In the genomic region with DNA sequence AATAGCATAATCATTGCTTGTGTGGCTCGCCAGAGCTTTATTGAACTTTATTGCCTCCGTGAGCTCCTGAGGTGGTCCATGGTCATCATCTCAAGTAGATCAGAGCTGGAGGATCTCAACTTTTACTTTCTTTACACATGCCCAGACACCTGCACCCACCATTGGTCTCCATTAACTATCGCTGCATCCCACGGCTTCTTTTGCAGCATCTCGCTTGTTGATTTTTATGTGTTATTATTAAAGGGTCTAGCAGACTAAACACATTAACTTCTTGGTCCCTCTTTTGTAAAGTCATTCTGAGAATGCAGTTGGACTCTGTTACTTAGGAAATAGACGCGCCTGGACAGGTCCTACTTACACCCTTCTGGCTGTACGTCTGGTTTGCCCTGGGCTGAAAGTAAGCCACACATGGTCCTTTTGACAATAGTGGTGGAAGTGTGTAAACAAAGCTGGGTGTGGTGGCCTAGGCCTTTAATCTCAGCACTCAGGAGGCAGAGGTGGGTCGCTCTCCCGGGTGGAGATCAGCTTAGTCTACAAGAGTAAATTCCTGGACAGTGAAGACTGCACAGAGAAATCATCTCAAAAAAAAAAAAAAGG, we compare ENCODE assay signal across 8 mouse cellular contexts. TPM values are rescaled to one million over a fixed set of nuclear protein-coding genes. Genes with fewer than 3 reads are reported as not detected.
A peak's percentile ranks its signal among the peaks of the same experiment; 100 is the strongest.
DNase-seq lines count a peak whose midpoint lies in the region; ATAC-seq lines count a peak whose summit lies in the region.

No protein-coding gene starts in this region.

- peak overlapping the region; percentile 99 for H3K4me3 ChIP-seq in kidney, embryonic 16.5 days (ENCODE audit: low read length)
- H3K4me3 ChIP-seq in embryonic facial prominence, embryonic 10.5 days = peak overlapping the region; percentile 98
- peak overlapping the region; percentile 99 for H3K4me3 ChIP-seq in hindbrain, embryonic 13.5 days
- H3K4me3 ChIP-seq in midbrain, embryonic 16.5 days (ENCODE audit: low read depth, low read length) = peak overlapping the region; percentile 97

- no peaks in the 10 kb centered on the region for H3K36me3 ChIP-seq in kidney, embryonic 16.5 days (ENCODE audit: insufficient read depth, low read length)
- H3K36me3 ChIP-seq in embryonic facial prominence, embryonic 10.5 days (replicated peaks) = peaks cover 13% of the 10 kb centered on the region
- H3K36me3 ChIP-seq in hindbrain, embryonic 13.5 days = no peaks in the 10 kb centered on the region
- no peaks in the 10 kb centered on the region for H3K36me3 ChIP-seq in midbrain, embryonic 16.5 days (ENCODE audit: control insufficient read depth, insufficient read depth, low read length)

- H3K27me3 ChIP-seq in kidney, embryonic 16.5 days (ENCODE audit: insufficient read depth, low read length) = no peaks in the 10 kb centered on the region
- no peaks in the 10 kb centered on the region for H3K27me3 ChIP-seq in embryonic facial prominence, embryonic 10.5 days (replicated peaks; ENCODE audit: low read depth, poor library complexity, severe bottlenecking)
- no peaks in the 10 kb centered on the region for H3K27me3 ChIP-seq in hindbrain, embryonic 13.5 days
- no peaks in the 10 kb centered on the region for H3K27me3 ChIP-seq in midbrain, embryonic 16.5 days (ENCODE audit: control insufficient read depth, insufficient read depth, low read depth, low read length)

- 88% methylated on average over 10 of the region's 10 CpGs for WGBS in kidney, embryonic 16.5 days
- 92% methylated on average over 10 of the region's 10 CpGs for WGBS in embryonic facial prominence, embryonic 10.5 days
- WGBS in hindbrain, embryonic 13.5 days = 96% methylated on average over 10 of the region's 10 CpGs
- WGBS in midbrain, embryonic 16.5 days = 94% methylated on average over 10 of the region's 10 CpGs

- peak overlapping the region; percentile 47 for H3K4me2 ChIP-seq in kidney, embryonic 16.5 days (replicated peaks; ENCODE audit: low read depth, low read length)
- H3K4me2 ChIP-seq in hindbrain, embryonic 13.5 days = peak overlapping the region; percentile 45
- peak overlapping the region; percentile 49 for H3K4me2 ChIP-seq in midbrain, embryonic 16.5 days (ENCODE audit: low read length)

- H3K9ac ChIP-seq in kidney, embryonic 16.5 days (replicated peaks; ENCODE audit: low read length) = peak overlapping the region; percentile 93
- peak overlapping the region; percentile 81; the same call in 1 of the 2 replicates for H3K9ac ChIP-seq in hindbrain, embryonic 13.5 days
- no peak overlapping the region for H3K9ac ChIP-seq in midbrain, embryonic 16.5 days (ENCODE audit: low read depth, low read length)

- H3K4me1 ChIP-seq in kidney, embryonic 16.5 days (ENCODE audit: insufficient read depth, low read length) = peaks cover 10% of the 10 kb centered on the region; the same call in 1 of the 2 replicates
- peaks cover 10% of the 10 kb centered on the region for H3K4me1 ChIP-seq in embryonic facial prominence, embryonic 10.5 days
- peaks cover 21% of the 10 kb centered on the region for H3K4me1 ChIP-seq in hindbrain, embryonic 13.5 days (replicated peaks)
- peaks cover 10% of the 10 kb centered on the region for H3K4me1 ChIP-seq in midbrain, embryonic 16.5 days (ENCODE audit: control insufficient read depth, insufficient read depth, low read length)

- DNase-seq in kidney, postnatal 10 days = no peak
- no peak for DNase-seq in embryonic facial prominence, embryonic 10.5 days (ENCODE audit: low spot score)
- no peak for DNase-seq in right cerebral cortex, adult 18-20 months
- no peak for DNase-seq in thymus, adult 18-20 months
- no peak for DNase-seq in spleen, adult 18-20 months

- peak overlapping the region; percentile 75 for H3K27ac ChIP-seq in kidney, embryonic 16.5 days (ENCODE audit: low read length)
- H3K27ac ChIP-seq in embryonic facial prominence, embryonic 10.5 days (replicated peaks) = peak overlapping the region; percentile 99
- H3K27ac ChIP-seq in hindbrain, embryonic 13.5 days = peak overlapping the region; percentile 95
- H3K27ac ChIP-seq in midbrain, embryonic 16.5 days (ENCODE audit: low read length) = peak overlapping the region; percentile 93

- H3K9me3 ChIP-seq in kidney, embryonic 16.5 days (ENCODE audit: low read length) = no peaks in the 10 kb centered on the region
- H3K9me3 ChIP-seq in embryonic facial prominence, embryonic 10.5 days = no peaks in the 10 kb centered on the region
- no peaks in the 10 kb centered on the region for H3K9me3 ChIP-seq in hindbrain, embryonic 13.5 days
- H3K9me3 ChIP-seq in midbrain, embryonic 16.5 days (replicated peaks; ENCODE audit: control insufficient read depth, low read length, poor library complexity, severe bottlenecking) = no peaks in the 10 kb centered on the region

- no peak for ATAC-seq in kidney, embryonic 16.5 days (ENCODE audit: low FRiP score, low TSS enrichment)
- ATAC-seq in hindbrain, embryonic 13.5 days (ENCODE audit: low FRiP score) = peak; percentile 14; the same call in 1 of the 2 replicates
- ATAC-seq in midbrain, embryonic 16.5 days = no peak

RNA-seq across cellular contexts. Expression of a gene that starts 0.8 kb away (rescaled TPM):
- polyA plus RNA-seq in kidney, embryonic 16.5 days (2015; fragmentation: Nextera tagmentation; extraction: Ambion mirVana) = 72.7 and 94.8 TPM in 2 replicates
- polyA plus RNA-seq in embryonic facial prominence, embryonic 10.5 days (2016; fragmentation: Nextera tagmentation; extraction: Ambion mirVana) = 98.3 and 103 TPM in 2 replicates
- 108 and 115 TPM in 2 replicates for polyA plus RNA-seq in hindbrain, embryonic 13.5 days (2015; fragmentation: Nextera tagmentation; extraction: Ambion mirVana)
- 94.5 and 113 TPM in 2 replicates for polyA plus RNA-seq in midbrain, embryonic 16.5 days (2015; fragmentation: Nextera tagmentation; extraction: Ambion mirVana)

RNA-seq across cellular contexts. Expression of a gene that starts 13.2 kb away (rescaled TPM):
- polyA plus RNA-seq in kidney, embryonic 16.5 days (2015; fragmentation: Nextera tagmentation; extraction: Ambion mirVana) = 30.7 and 38.1 TPM in 2 replicates
- 48.5 and 55.7 TPM in 2 replicates for polyA plus RNA-seq in embryonic facial prominence, embryonic 10.5 days (2016; fragmentation: Nextera tagmentation; extraction: Ambion mirVana)
- 18.0 and 20.6 TPM in 2 replicates for polyA plus RNA-seq in hindbrain, embryonic 13.5 days (2015; fragmentation: Nextera tagmentation; extraction: Ambion mirVana)
- polyA plus RNA-seq in midbrain, embryonic 16.5 days (2015; fragmentation: Nextera tagmentation; extraction: Ambion mirVana) = 12.3 and 15.4 TPM in 2 replicates

RNA-seq across cellular contexts. Expression of a gene that starts 51.6 kb away (rescaled TPM):
- polyA plus RNA-seq in kidney, embryonic 16.5 days (2015; fragmentation: Nextera tagmentation; extraction: Ambion mirVana) = 34.7 and 36.8 TPM in 2 replicates
- 24.9 and 26.0 TPM in 2 replicates for polyA plus RNA-seq in embryonic facial prominence, embryonic 10.5 days (2016; fragmentation: Nextera tagmentation; extraction: Ambion mirVana)
- 21.2 and 23.8 TPM in 2 replicates for polyA plus RNA-seq in hindbrain, embryonic 13.5 days (2015; fragmentation: Nextera tagmentation; extraction: Ambion mirVana)
- polyA plus RNA-seq in midbrain, embryonic 16.5 days (2015; fragmentation: Nextera tagmentation; extraction: Ambion mirVana) = 25.3 and 29.9 TPM in 2 replicates

RNA-seq across cellular contexts. Expression of a gene that starts 56.4 kb away (rescaled TPM):
- 27.4 and 29.4 TPM in 2 replicates for polyA plus RNA-seq in kidney, embryonic 16.5 days (2015; fragmentation: Nextera tagmentation; extraction: Ambion mirVana)
- polyA plus RNA-seq in embryonic facial prominence, embryonic 10.5 days (2016; fragmentation: Nextera tagmentation; extraction: Ambion mirVana) = 28.3 and 28.8 TPM in 2 replicates
- 22.5 and 27.5 TPM in 2 replicates for polyA plus RNA-seq in hindbrain, embryonic 13.5 days (2015; fragmentation: Nextera tagmentation; extraction: Ambion mirVana)
- 19.9 and 21.7 TPM in 2 replicates for polyA plus RNA-seq in midbrain, embryonic 16.5 days (2015; fragmentation: Nextera tagmentation; extraction: Ambion mirVana)
